Mouse (Mus musculus) heart, adult 10 weeks (tissue): Measurements from ENCODE around the gene Mmgt1. TPM values are rescaled to one million over a fixed set of nuclear protein-coding genes. Genes with fewer than 3 reads are reported as not detected.

Experiments
- polyA plus RNA-seq: library from polyadenylated mRNA; stranded (reverse); fragments of 350-450 nt; fragmentation: Illumina TruSeq; extraction: RNeasy Lipid Tissue Mini Kit (QIAGEN cat#74804); gene quantifications from one replicate; pipeline ENCODE4 v1.2.3, GENCODE M21; 2014; ENCODE audit warnings: low read depth, low replicate concordance

Mmgt1 gene
- polyA plus RNA-seq = 36.9 TPM

DNA sequence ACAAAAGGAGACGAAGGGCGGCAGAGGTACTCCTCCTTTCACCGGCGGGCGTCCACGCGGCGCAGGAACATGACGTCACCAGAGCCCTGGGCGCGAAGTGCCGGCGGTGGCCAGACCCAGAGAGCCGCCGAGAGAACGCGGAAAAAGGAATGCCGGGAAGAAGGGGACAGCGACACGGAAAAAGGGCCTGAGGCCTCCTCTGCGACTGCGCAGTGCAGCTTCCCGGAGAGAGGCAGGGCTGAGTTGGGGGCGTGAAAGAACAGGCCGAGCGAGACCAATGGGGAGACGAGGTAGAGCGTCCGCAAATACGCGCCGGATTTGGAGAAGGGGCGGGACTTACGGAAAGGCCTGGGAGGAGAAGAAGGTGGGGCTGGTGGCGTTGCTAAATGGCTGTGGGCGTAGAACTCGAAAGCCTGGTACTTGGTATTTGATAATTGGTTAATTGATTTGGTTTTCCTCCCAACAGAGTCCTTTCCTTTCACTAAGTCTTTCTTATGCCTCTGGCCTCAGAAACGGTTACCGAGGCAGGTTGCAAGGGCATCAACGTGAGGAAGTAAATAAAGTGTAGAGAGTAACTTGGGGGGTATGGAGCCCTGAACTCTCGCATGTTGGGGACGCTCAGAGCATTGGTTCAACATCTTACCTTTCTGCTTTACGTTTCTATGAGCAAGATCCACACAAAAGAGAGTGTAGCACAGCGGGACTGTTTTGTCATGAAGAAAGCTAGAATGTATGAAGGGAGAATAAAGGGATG, at the start of gene Mmgt1:
Gene Mmgt1 (minus strand): TSS at position 183 of the 754 bp plus-strand sequence.

DNA sequence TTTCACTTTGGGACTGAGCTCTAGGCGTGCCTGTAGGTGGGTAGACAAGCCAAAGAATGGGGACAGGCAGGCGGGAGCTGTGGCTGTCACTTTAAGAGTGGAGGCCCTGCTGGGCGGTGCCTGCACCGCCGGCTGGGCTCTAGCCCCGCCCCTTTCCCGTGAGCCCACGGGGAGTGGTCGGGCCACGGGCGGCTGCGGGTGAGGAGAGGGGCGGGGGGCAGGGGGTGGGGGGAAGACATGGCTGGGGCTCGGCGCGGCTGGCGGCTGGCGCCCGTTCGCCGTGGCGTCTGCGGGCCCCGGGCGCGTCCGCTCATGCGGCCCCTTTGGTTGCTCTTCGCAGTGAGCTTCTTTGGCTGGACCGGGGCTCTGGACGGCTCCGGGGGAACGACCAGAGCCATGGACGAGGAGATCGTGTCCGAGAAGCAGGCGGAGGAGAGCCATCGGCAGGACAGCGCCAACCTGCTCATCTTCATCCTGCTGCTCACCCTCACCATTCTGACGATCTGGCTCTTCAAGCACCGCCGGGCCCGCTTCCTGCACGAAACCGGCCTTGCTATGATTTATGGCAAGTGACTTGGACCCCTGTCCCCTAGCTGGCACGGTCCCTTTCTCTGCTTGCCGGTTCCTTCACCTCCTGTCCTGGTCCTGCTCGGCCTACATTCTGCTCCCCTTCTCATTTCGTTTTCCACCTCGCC, 11.9 kb upstream of the Mmgt1 start, which contains the start of gene Slc9a6:
Gene Slc9a6 (plus strand): TSS at position 135 of the 695 bp plus-strand sequence.

DNA sequence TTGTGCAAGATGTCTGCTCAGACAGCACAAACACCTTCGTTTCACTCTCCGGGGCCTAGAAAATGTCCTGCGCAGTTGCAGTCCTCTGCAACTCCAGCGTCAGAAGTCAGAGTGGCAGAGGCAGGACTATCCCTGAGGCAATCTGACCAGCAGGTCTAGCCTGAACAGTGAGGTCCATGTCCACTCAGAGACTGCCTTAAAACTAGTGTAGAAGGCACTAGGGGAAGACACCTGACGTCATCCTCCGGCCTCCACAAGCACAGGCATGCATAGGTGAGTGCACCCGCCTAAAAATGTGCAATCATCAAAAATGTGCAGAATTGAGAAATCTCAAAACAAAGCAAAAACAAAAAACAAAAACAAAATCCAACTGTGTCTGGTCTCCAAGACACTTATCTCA, 48.4 kb downstream of the Mmgt1 start, which contains the start of gene Gm648:
Gene Gm648 (minus strand): TSS at position 101 of the 400 bp plus-strand sequence.

Other genes with a start within 250 kb of the Mmgt1 start
- gene Smim10l2a, start 223.5 kb downstream of the Mmgt1 start, polyA plus RNA-seq = 0.37 TPM
- gene Gm2174, start 150.1 kb downstream of the Mmgt1 start, polyA plus RNA-seq = not detected
- 21.3 TPM for gene Ints6l, start 143.2 kb downstream of the Mmgt1 start, polyA plus RNA-seq
- gene Gm10477, start 73.3 kb downstream of the Mmgt1 start, polyA plus RNA-seq = not detected
- not detected for gene Gm648, start 48.5 kb downstream of the Mmgt1 start, polyA plus RNA-seq
- 20.9 TPM for gene Slc9a6, start 11.7 kb upstream of the Mmgt1 start, polyA plus RNA-seq
- gene Fhl1, start 133.7 kb upstream of the Mmgt1 start, polyA plus RNA-seq = 139 TPM
- gene Map7d3, start 224.3 kb upstream of the Mmgt1 start, polyA plus RNA-seq = 0.50 TPM